Mouse (Mus musculus) frontal cortex, postnatal 25 days (tissue): ENCODE measurements around the gene Exoc6.
"Not testable (repeated sequence)": the region's sequence is repeated elsewhere in the genome, so short reads cannot be mapped to it uniquely, and the experiment has no call there.

Experiments used
- DNase-seq, 2 experiments: peaks; one replicate each; pipeline ENCODE4 v3.0.0; 2022; ENCODE audit warnings: low spot score in 2 of 2

Gene Exoc6

DNA sequence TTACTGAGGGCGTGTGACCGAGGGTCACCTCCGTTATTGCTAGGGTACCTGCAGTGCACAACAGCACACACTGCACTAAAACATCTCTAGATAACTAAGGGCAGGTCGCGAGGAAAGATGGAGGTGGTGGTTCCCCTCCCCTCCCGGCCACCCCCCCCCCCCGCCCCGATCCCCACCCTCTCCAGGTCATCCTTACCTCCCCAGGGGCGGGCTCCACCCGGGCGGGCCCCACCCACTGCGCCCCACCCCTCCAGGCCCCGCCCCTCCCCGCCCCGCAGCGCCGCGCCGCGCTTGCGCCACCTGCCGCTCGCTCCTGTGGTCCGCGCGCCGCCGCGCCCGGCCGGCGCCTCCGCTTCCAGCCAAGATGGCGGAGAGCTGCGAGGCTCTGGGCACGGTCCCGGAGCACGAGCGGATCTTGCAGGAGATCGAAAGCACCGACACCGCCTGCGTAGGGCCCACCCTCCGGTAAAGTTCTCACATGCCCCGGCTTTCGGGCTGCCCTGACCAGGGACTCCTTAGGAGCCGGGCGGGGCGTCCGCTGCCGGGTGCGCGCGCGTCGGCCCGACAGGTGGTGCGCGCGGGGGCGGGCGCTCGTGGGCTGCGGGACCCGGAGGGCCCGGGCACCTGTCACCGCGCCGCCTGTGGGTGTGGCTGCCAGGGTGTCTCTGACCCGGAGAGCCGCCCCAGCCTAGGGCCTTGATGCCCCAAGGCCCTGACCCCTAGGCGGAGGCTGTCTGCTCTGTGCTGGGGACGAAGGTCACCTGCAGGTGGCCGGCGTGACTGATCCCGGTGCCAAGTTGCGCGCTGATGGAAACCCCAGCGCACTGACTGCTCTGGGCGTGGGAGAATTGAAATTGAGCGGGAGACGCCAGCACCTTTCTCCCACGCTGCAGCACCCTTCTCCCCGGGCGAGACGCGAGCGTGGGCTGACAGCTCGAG is at the start of gene Exoc6:
Gene Exoc6, plus strand, starts transcription at position 318 of the 939 bp plus-strand sequence.
- DNase-seq = peak; percentile 51 to 62

DNA sequence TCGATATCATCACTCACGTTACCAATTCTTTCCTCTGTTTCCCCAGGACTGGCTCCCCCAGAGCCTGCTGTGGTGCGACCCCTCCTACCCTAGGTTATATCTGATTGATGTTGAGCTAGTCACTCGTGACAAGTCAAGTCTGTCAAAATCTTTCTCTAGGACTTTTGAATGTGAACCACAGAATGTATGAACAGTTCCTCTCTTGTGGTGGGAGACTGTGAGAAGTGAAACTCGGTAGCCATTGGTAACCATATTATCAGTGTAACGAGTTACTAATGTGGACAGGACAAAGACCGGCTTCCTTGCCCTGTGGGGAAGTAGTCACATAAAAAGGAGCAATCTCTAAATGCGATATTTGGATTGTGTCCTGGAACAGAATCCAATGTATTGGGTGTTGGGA is 47.2 kb upstream of the Exoc6 start:
- no peak for DNase-seq

DNA sequence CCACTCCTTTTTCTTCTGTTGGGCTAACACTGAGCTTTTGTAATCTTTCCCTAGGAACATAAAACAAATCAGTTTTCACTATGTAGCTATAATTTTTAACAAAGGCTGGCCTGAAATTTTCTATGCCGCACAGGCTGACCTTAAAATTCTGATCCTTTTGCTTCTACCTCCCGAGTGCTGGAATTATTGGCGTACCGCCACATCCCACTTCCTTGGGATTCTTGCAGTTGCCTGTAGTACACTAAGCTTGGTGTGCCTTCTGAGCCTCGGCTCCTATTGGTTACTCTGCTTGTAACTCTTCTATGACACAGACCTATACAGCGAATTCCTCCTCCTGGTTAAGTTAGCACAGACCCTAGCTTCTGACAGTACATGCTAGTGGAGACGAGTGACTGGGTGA is 44.2 kb upstream of the Exoc6 start:
- DNase-seq = no peak

DNA sequence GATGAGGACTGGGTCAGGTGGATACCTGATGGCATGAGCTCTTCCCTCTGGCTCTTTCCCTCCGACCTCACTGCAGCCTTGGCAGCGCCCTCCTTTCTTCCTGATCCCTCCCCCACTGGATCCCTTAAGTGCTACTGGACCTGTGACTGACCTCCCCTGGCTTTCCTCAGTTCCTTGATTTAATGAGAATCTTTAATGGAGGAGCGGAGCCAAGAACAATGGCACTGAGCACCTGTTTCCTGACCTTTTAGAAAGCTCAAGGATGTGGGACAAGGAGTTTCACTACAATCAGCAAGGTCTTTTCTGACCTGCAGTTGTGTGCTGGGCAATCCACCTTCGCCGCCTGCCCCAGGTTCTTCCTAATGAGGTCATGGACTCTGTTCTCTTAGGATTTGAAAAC is 43.6 kb upstream of the Exoc6 start:
- DNase-seq = no peak

DNA sequence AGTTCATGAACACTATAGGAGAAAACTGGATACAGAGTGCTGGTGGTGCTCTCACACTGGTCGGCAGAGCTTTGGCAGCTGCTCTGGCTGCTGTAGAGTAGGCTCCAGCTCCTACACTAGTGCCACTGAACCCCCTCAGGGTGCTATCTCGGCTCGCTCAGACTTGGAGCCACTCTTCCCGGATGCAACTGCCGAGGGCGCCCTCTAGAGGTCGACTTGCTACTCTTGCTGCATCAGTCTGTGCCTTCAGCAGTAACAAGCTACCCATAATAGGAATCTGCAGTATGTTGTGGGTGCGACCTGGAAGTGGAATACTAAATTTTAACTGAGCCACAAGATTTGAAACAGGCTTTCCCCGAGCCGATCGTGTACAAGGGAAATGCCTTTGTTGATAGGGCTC is 40.5 kb upstream of the Exoc6 start:
- DNase-seq = peak; percentile 66 to 68

DNA sequence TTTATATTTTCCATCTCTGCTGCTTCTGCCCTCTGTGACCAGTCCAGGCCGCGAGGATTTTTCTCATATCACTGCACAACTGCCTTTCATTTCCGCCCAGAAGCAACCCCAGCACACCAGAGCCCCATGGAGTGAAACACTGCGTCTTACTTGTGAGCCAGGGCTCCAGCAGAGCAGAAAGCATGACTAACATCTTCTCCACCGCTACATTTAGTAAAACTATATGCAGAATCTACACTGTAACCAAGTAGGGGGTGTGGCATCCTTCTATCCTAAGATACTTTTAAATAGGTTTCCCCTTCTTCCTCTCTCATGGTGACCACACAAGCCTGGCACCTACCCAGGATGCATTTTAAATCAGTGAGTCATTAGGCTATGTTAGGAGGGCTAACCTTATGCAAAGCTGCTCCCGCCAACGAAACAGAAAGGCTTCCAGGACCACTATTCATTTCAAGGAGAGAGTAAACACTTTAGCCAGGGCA is 35.4 kb upstream of the Exoc6 start:
- DNase-seq = no peak

DNA sequence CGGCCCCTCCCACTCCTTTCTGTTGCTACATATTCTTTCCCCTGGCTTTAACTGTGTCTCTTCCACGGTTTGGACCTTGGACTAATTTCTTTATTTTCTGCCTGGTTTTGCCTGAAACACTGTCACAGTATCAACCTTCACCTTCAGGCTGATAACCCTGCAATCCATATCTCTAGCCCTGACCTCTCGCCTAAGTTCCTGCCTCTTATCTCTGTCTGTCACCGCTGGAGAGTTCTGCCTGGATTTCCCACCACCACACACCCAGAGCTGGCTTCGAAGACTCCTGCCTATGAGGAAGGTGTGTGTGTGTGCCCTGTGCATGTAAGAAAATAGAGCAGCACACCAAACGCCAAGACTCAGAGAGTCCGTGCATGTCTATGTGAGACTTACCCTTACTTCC is 32.8 kb upstream of the Exoc6 start:
- no peak for DNase-seq

DNA sequence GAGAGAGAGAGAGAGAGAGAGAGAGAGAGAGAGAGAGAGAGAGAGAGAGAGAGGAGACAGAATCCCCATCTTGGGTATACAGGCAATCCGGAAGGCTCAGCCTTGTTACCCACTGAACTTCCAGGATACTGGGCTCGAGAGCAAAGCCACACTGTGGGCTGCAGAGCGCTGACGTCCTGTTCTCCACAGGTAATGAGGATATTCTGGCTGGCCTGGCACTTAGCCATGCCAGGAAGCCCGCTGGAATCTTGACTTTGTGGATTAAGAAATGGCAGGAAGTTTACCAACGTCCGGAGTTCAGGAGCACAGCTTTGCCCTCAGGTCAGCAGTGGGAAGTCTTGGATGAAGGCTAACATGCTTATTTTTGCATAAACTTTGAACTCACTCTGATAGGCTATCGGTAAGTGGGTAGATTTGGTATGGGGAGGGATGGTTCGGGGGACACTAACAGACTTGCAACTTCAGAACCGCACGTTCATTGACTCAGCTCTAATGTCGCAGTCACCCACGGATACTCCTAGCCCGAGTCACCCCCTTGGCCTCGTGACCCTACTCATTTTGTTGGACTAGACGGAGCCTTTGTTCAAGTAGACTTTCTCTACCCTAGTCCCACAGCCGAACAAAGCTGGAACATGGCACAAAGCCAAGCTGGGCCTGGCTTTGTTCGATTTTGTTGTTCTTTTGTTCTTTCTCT is 29.3 kb upstream of the Exoc6 start:
- DNase-seq = no peak

DNA sequence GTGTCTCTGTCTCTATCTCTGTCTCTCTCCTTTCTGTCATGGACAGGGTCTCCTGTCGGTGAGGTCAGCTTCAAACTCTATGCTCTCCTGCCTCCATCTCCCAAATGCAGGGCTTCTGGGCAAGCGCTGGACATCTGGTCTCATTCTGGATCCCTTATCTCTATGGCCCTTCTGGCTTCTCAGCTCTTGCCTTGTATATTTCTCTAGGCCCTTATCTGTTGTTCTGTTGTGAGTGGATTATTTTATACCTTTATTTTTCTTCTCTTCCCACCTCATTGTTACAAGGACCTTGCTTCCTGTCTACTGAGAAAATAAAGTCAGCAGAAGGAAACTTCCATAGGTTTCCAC is 28.8 kb upstream of the Exoc6 start:
- no peak for DNase-seq

DNA sequence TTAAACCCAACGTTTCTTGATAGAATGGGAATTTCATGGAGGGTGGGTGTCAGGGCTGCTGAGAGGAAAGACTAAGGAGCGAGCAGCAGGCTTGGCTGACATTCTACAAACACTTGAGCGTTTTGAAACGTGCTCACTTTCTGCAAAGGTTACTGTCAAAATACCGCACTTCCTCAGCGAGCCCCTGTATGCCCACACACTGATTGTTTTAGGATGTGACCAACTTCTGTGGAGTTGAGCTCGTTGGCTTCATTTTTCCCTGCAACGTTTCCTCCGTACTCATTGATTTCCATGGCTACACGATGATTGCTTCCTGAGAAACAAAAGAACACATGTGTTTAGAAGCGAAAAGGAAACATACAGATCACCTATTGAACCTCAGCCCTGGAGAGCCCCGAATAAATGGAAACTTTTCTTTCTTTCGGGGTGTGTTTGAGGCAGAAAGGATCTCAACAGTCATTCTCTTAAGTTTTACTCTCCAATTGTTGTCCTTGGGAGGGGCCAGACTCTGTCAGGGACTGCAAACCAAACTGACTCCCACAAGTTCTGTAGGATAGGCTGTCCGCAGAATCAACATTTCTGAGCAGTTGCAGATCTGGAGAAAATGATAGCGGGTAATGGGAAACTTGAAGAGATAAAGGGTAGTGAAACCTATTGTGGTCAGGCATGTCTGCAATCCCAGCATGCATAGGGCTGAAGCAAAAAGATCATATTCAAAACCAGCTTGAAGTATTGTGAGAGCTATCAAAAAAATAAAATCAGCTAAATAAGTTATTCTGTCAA is 26.7 kb upstream of the Exoc6 start:
- no peak for DNase-seq

DNA sequence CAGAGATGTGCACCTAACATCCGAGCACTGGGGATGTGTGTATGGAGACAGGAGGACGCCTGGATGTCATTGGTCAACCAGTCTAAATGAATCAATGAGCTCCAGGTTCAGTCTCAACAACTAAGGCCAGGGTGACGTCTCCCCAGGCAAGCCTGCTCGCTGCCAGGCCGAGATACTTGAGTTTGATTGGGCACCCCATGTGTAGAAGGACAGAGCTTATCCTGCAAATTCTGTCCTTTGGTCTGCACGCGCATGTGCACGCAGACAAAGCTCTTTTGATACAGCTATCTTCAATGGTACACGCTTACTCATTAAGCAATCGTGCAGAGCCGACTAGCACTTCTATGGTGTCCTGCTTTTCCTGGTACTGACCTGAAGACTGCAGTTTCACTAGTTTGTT is 24.3 kb upstream of the Exoc6 start:
- DNase-seq = no peak

DNA sequence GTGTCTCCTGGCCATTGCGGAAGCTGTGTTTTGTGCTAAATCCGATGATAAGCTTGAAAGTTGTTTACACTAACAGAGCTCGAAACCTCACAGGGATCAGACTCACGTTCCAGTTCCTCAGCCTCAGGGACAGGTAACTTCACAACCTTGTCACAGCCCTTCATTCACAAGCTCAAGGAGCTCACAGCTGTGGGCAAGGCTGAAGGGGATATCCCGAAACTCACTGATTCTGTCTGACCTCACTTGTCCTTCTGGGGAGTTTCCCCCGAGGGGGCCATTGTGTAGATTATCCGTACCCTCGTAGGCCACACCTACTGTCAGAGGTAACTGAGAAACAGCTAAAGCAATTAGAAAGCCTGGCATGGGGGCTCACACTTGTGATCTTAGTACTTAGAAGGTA is 23.4 kb upstream of the Exoc6 start:
- DNase-seq = no peak

DNA sequence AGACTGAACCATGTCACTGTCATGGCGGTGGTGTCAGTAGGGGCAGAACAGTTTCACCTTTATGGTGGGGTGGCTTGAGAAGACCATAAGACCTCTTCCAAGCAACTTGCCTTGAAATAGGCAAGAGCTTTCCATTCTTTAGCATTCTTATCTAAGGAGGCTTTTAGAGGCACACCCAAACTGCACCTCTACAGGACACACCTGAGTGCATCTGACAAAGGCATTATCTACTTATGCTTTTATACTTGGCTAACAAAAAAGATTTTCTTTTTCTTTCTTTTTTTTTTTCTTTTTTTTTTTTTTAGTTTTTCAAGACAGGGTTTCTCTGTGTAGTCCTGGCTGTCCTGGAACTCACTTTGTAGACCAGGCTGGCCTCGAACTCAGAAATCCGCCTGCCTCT is 22.5 kb upstream of the Exoc6 start:
- DNase-seq = not testable (repeated sequence)

DNA sequence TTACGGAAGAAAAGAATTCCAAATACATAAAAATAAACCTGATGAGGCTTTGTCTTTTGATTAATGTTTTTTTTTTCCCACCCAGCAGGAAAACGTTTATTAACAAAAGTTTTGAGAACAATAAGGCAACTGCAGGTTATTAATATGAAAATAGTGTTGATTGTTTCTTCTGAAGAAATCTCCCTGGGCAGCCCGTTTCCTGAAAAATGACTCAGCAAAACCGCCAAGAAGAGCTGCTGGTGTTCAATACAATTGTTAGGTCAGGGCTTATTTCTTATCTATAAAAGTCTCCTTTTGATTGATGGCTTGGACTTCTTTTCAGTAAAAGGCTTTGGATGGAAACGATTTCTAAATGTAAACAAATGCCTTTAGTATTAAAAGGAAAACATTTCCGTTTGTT is 21.6 kb upstream of the Exoc6 start:
- DNase-seq = no peak

DNA sequence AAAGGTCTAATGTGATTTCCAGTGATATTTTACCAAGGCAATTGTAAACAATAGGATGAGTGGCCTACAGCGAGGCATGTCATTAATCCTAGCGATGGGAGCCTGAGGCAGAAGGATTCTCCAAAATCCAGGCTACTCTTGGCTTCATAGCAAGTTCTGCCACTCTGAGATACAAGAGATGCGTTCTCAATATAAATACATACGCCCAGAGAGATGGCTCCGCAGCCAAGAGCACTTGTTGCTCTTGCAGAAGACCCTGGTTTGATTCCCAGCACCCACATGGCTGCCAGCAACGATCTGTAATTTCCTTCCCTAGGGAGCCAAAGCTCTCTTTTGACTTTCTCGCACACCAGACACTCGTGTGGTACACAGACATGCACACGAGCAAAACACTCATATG is 20.9 kb upstream of the Exoc6 start:
- no peak for DNase-seq

DNA sequence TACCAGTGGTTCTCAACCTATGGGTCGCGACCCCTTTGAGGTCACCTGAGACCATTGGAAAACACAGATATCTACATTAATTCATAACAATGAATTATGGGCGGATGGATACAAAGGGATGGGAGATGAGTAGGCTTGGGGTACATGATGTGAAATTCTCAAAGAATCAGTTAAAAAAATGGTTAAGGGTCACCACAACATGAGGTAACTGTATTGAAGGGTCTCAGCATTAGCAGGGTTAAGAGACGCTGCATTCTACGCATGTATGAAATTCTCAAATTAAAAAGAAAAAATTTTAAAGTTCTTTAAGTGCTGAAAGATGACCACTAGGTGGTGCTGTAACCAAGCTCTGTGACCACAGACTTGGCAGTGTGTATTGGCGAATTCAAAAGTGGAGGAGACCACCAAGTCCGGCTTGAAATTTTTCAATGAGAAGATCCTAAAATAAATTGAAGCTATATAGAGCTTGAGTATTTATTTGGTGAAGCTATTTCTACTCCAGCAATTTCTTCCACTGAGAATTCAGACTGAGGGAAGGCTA is 20.2 kb upstream of the Exoc6 start:
- no peak for DNase-seq

DNA sequence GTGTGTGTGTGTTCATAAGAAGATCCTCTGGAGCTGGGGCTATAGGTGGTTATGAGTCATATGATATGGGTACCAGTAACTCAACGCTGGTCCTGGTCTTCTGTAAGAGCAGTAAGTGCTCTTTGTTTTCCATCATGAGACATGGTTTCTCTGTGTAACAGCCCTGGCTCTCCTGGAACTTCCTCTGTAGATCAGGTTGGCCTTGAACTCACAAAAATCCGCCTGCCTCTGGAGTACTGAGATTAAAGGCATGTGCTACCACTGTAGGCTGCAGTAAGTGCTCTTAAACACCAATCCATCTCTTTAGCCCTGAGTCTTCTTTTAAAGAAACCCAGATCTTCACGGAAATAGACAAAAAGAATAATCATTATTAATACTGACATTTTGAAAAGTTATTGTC is 19.6 kb upstream of the Exoc6 start:
- DNase-seq = no peak

DNA sequence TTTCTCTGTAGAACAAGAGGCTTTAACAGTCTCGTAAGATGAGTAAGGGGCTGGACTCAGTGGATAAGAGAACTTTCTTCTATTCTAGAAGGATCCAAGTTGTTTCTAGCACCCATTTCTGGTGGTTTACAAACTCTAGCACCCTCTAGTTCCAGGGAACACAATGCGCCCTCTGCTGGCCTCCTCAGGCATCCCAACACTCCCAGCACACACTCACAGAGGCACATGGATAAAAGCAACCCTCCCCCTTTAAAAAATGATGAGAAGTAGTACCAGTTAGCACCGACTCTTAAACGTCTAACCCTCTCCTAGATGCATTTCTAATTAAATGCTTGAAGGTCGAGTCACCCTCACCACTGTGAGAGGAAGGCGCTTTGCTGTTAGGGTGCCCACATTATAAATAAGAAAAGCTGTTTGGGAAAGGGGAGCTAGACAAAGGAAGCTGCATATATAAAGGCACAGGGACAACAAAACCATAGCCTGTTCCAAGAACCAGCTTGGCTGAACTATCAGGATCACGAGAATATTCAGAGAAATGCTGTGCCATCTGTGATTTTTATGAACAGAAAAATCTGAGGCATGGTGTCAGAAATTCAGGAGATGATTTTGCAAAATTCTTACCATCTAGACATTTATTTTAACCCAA is 18.9 kb upstream of the Exoc6 start:
- DNase-seq = no peak

DNA sequence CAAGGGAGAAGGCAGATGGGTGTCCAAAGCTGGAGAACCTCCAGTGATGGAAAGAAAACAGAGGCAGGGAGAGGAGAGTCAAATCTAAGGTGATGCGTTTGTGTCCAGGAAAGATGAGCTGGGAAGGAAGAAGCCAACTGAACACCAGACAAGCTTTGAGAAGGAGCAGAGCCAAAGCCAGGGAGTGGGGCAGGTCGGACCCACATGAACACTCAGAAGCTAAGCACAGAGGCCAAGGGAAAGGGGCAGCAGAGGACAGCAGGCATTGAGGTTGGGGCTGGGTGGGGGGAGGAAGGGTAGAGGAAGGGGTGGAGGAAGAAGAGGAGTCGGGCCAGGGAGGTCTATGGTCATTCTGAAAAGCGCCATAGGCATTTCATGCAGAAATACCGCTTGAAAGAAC is 17.0 kb upstream of the Exoc6 start:
- DNase-seq = no peak

DNA sequence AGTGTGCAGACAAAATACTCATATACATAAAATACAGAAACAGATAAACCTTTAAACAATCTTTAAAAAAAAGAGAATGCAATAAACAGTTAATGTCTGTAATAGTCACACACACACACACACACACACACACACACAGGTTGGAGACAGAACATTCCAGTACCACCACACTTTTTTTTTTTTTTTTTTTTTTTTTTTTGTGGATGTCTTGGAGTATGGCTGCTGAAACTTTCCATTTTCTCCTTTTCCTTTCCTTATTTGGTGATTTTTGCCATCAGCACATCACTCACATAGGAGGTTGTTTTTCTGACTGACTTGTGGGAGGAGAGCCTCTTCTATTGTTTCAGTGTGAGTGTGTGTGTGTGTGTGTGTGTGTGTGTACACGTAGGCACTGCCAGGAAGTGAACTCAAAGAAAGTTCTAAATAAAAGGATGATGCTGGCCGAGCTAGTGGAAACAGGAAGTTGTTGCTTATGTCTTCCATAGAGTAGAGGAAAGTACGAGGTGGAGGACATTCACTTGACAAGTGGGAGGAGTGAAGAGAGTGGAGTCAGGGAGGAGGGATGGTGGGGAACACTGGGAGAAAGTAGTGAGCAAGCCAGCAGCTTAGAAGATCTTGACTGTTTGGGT is 15.4 kb upstream of the Exoc6 start:
- no peak for DNase-seq

DNA sequence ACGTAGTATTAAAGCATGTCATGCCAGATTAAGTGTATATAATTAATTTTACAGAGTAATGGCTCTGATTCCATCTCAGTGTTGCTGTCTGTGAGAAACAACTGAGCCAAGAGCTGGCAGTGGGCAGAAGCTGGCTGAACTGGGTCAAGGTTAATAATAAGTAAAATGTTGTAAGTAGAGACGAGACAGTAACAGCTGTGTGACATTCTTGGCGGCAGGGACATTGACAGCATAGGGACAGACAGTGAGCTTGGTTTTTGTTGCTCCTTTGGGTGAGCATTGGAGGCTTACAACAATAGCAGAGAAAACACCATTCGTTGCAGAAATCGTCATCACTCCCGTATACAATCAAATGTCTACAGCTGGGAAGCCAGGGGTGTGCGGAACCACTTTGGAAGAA is 13.8 kb upstream of the Exoc6 start:
- DNase-seq = no peak
